Mouse (Mus musculus) liver (tissue): Measurements from ENCODE around the gene Ptprr.
A peak's percentile ranks its signal among the peaks of the same experiment; 100 is the strongest.

Source experiments
- DNase-seq: peaks from one replicate; pipeline ENCODE4 v3.0.0-alpha.2; 2020; ENCODE audit warnings: mixed read lengths

The Ptprr gene

DNA sequence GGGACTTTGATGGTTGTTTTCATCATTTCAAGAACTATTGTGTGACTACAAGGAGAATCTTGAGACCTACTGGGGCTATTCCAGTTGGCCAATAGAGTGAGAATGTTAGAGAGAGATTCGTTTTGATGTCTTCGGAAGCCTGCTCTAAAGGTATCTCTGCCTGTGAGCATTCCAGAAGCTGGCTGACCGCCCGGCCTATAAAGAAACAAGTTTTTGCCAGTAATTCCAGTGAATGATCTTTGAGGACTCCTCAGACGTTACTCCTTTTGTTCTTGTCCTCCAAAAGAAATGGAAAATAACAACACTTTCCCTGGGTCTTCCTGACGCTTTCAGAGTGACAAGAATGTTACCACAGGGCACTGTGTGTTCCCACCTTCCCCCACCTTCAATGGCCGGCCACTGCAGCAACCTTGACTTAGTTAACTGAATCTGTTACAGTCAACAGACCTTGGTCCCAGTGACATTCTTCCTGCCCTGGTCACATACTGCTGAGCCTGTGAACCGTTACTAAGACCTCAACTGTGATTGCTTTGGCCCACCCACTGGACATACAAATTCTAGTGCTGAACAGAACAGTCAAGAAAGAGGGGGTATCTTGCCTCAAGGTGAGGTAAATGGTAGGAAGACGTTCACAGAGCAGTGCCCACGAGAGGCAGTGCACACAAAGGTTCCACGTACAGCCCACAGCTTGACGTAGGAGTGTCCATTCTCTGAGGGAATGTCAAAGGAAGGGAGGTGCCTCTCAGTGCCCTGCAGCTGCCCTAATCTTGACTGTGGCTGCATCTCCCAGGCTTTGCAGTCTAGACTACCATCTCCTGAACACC, 252.8 kb downstream of the Ptprr start:
- DNase-seq: no peak

DNA sequence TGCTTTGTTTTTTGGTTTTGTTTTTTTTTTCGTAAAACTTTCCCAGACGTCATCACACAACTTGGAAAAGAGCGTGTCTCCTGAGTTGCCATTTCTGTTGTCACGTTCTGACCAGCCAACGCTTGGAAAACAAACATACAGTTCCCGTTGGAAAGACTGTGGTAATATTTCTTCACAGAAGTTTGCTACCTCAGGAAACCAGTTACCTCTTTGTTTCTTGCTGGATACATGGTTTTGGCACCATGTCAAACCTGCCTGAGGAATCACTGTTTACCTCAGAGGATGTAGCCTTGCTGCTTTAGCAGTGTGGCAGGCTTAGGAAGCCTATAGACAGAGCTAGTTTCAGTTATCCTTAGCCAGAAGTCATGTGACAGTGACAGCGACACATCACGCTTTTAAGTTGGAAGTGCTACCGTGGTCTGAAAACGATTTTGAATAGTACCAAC, 253.5 kb downstream of the Ptprr start:
- DNase-seq: no peak

DNA sequence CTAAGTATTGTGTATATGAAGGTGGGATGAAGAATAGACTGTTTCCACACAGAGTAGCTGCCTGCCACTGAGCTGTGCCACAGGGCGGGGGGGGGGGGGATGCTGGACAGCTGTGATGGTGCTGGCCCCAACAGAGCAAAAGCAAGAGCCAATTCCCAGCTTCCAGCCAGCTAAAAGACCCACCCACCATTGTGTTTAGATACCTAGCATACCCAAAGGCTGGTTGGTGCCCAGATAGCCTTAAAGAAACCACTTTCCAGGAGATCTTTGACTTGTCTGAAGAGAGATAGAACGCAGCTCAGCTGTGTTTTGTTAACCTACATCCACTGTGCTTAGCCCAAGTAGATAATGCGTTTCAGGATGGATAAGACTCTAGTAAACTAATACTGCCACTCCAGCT, 254.1 kb downstream of the Ptprr start:
- DNase-seq: no peak

DNA sequence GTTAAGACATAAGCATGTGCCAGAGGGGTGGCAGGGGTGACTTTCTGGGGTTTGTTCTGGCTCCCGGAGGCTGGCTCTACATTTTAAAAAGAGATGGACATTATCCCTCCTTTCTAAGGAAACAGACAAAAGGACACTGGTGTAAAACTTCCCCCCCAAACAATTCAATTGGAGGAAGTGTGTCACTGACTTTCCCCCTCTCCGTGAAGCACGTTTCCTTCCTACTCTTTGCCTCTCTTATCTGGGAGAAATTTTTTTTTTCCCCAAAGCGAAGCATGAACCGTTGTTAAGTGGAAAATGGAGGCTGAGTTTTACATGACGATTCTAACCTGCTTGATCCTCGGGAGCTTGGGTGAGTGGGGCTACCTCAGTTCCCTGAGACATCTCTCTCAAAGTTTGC, 257.3 kb downstream of the Ptprr start, which contains the start of gene Ptprb:
Ptprb (plus strand) TSS at position 244 of the 400 bp plus-strand sequence.
- no peak for DNase-seq

DNA sequence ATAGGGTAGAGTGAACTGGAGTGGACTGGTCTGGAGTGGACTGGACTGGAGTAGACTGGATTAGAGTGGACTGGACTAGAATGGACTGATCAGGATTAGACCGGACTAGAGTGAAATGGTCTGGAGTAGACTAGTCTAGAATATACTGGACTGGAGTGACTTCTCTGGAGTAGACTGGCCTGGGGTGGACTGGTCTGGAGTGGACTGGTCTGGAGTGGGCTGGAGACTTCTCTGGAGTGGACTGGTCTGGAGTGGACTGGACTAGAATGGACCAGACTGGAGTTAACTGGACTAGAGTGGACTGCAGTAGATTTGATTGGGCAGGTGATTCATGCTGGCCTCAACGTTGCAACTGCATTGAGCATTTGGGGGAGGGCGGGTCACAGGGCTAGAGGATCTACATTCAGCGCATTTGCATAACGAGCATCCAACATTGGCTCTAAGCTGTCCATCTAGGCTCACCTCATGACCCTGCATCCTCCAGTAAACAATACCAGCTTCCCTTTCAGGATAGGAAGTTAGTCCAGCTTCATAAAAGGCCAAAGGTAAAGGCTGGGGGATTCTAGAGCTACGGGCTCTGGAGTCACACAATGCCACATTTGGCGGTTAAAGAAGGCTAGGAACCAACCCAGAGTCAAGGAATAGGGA, 268.8 kb downstream of the Ptprr start:
- no peak for DNase-seq

DNA sequence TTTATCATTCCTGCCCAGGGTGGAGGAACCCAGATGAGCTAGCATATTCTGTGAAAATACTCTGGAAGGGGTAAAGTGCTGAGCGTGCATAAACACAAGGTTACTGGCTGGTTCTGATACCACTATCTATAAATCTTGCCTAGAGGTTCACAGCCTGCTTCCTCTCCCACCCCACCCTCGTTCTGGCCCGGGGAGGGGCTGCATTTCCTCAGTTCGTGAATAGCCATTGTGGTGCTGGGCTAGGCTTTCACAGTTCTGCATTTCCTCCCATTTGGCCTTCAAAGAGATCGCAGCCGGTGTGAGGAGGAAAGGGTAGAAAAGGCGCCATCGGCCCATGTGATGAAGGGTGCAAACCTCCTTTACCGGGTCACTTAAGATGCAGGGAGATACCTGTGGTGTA, 270.1 kb downstream of the Ptprr start:
- peak; percentile 19 for DNase-seq

DNA sequence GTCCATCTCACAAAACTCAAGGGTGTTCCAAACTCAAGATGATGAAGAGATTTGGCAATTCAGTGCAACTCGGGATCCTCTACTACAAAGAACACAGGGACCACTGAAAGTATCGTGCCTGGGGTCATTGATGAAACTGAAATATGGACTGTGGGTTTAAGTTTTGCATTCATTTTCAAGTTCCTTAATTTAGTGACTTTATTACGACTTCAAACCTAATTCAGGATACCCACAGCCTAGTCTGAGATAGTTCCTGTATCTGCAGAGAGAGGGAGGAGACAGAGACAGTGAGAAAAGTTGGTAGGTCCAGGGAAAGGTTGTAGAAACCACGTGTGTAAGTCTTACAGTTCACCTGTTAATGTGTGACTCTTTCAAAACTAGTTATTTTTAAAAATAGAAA, 272.5 kb downstream of the Ptprr start:
- no peak for DNase-seq

DNA sequence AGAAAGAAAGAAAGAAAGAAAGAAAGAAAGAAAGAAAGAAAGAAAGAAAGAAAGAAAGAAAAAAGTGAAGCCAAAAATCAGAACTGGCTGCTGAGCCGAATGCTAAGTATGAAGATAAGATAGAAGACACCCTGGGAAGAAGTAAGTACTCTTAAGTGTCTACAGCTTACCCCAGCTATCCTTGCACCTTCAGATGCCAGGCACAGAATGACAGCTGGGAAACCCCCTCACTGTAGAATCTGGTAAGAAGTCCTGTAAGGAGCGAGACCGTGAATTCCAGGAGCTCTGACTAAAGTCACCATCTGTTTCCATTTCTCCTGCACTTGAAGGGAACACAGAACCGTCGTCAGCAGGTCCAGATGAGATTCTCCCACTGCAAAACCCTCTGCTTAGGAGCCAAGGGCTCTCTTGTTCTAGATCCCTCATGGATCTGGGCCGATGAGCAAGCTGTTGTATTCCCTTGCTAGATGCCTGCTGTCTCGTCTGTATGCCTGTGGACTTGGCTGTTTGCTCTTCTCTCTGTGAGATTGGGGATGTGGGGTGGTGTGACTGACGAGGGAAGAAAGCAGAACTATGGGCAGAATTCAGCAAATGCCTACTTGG, 273.2 kb downstream of the Ptprr start:
- DNase-seq: no peak

DNA sequence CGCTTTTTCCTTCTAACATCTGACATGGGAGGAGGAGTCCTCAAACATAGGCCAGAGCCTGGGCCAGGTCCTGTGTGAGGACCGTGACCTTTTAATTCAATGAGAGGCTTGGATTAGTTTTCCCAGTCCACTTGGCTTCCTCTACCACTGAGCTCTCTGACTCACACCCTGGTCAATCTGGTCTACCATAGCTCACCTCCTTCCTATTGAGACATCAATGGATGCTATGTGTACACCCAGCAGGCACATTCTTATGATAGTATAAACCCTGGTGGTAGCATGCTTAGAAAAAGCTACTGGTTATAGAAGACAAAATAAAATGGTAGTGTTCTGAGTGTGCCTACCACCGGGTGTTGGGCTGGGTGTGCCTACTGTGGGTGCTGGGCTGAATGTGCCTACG, 278.4 kb downstream of the Ptprr start:
- no peak for DNase-seq

DNA sequence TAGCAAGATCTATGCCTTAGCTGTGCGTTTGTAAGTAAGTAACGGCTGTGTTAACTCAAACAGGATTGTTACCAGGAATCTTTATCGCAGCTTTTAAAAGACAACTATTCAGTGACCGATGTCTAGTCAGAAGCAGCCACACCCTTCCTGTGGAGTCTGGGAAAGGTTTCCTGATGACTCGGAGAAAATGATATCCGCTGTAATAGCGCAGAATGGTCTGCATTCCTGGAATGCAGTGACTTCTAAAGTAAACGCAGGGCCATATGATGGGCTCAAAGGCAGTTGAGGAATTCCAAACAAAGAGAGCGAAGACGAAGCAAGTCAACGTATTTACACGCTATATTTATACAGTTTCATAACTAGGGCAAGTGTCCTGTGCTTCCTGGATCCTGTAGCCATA, 279.8 kb downstream of the Ptprr start:
- no peak for DNase-seq

DNA sequence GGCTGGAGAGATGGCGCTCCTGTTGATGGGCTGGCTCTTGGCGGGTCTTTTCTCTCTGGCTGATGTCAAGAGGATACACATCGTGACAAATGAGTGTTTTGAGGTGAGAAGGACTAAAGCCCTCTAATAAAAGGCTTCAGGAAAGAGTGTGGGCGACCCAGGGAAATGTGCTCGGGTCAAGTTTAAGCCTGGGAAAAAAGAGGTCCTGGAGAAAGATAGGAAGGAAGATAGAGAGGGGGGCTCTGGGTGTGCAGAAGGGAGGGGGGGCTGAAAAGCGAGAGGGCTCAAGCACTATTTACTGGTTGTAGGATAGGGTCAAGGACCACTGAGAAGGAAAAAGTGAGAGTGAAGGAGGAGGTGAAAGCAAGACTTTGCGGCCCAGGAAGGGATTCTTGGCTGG, 282.8 kb downstream of the Ptprr start:
- DNase-seq: no peak

DNA sequence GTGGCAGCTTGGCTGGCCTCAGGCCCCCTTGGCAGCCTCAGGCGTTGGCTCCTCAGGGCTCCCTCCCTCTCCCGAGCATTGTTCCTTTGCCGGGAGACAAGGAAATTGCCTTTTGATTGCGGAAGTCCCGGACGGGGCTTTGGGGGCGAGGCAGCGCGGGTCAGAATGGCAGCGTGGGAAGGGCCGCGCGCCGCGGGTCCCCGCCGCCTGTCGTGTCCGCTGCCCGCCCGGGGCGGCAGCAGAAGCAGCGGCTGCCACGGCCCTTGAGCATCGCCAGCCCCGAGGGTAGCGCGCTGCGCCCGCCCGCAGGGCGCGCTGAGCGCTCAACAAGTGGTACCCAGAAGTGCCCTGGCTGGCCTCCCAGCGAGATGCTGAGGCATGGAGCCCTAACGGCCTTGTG, 283.2 kb downstream of the Ptprr start:
- peak; percentile 23 for DNase-seq

DNA sequence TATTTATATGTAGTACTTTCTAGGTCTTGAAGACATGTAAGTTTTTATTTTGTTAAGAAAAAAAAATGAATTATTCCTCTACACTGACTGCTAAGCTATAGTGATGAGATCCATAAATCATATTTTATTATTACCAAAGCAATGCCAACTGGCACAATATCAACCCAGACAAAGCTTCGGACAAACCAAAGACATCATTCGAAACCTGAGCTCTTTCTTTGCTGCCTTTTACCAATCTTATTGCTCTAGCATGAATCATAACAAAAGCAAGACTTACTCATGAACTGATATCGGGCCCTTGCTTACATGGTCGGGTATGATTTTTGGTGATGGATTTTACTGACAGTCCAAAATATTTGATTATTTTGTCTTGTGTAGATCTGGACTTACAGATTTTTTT, 286.3 kb downstream of the Ptprr start:
- no peak for DNase-seq

DNA sequence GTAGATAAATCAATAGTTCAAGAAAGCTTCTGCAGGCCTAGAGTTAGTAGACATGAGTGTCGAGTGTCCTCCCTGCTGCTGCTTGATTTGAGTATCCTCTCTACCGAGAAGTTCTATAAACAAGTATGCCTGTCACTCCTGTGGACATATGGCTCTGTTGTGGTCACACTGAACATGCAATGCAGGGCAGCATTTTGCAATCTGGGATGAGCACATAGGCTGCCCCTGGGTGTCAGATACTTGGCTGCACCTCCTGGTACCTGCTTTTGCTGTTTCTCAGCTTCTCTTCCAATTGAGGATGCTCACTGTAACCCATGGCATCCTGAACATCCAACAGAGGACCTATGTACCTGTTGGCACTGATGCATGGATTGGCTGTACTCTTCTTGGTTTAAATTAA, 291.4 kb downstream of the Ptprr start:
- no peak for DNase-seq

DNA sequence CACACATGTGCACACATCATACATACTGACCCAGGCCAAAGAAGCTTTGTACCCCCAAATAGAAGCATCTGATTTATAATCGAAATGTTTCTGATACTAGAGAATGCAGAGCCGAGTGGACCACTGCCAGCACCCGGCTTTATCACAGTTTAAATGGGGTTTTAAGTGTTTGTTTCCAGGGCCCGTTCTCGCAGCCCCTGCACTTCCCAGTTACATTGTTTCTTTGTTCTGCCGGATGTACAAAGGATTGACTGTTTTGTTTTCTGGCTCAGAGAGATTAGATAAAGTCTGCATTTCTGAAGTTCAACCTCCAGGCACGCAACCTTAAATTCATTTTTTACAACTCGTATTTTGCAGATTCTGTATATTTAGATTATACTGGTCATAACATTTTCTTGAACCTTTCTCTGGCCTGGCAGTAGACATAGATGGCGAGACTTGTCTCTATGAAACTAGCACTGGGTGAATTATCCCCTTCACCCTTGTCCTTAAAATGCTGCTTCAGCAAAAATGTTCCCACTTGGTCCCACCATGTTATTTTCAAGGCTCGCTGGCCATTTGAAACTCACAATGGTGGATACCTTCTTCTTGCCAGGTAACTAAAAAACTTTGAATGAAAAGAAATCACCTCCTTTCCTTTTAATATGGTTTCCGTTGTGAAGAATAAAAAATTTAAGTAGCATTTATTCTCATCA, 292.6 kb downstream of the Ptprr start:
- no peak for DNase-seq

DNA sequence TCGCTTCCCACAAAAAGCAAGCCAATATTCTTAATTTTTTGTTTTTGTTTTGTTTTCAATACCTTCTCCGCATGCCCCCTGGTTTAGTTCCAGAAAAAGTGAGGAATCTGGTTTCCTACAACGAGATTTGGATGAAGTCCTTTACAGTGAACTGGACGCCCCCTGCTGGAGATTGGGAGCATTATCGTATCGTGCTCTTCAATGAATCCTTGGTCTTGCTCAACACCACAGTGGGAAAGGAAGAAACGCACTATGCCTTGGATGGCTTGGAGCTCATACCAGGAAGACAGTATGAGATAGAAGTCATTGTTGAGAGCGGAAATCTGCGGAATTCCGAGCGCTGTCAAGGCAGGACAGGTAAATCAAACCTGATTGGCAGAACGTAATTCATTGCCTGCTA, 301.2 kb downstream of the Ptprr start:
- peak; percentile 70 for DNase-seq
